Mouse (Mus musculus): ENCODE results near the gene 4921504E06Rik.

DNA sequence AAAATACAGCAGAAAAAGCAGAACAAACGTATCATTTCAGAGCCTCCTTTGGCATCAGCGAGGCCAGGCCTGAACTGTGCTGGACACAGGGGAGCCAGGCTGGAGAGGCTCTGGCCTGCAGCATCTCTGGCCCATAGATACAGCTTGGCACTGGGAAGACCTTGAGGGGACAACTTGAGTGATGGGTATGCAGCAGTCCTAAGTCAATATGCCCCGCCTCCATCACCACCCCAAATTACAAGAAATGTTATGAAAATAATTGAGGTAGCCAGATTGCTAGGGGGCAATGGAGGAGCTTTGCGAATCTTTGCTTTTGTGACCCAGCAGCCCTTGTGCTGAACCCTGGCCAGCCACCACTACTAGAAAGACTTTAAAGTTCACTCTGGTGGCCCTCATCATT is 104.4 kb downstream of the 4921504E06Rik start:
- TF ChIP-seq POLR2A (IDR thresholded peaks at IDR 0.05; ENCODE audit: borderline replicate concordance, control insufficient read depth, low read depth, low read length) (no peak), CTCF (IDR thresholded peaks at IDR 0.05; ENCODE audit: control insufficient read depth, insufficient read depth, low read length) (no peak)
